Mouse (Mus musculus) stomach, embryonic 16.5 days (tissue): ENCODE data around the gene Foxo1. TPM values are rescaled to one million over a fixed set of nuclear protein-coding genes. Genes with fewer than 3 reads are reported as not detected.

Source experiments
- ATAC-seq: fragments of 200-750 bp; cut with Nextera tagmentation; 2 replicates; pipeline ENCODE4 v1.8.0; 2017; ENCODE audit warnings: moderate number of reproducible peaks, moderate TSS enrichment; ENCODE audit not compliant: insufficient read depth, low FRiP score
- H3K27ac ChIP-seq: fragments of 300-500 bp; sonication (generic); 2 replicates; pipeline ENCODE4 v1.5.1; 2014; ENCODE audit warnings: low read length
- H3K27me3 ChIP-seq: fragments of 300-500 bp; sonication (generic); 2 replicates; pipeline ENCODE4 v1.6.1; 2014; ENCODE audit warnings: low read length, control low read depth, mixed read lengths; ENCODE audit not compliant: control insufficient read depth, insufficient read depth
- H3K36me3 ChIP-seq: fragments of 300-500 bp; sonication (generic); 2 replicates; pipeline ENCODE4 v1.6.1; 2014; ENCODE audit warnings: low read length; ENCODE audit not compliant: control insufficient read depth, insufficient read depth
- H3K4me1 ChIP-seq: fragments of 300-500 bp; sonication (generic); 2 replicates; pipeline ENCODE4 v1.6.1; 2014; ENCODE audit warnings: low read length, control low read depth, mixed read lengths; ENCODE audit not compliant: control insufficient read depth, insufficient read depth
- H3K4me2 ChIP-seq: fragments of 300-500 bp; sonication (generic); 2 replicates; pipeline ENCODE4 v1.6.1; 2014; ENCODE audit warnings: low read depth, low read length, mixed read lengths
- H3K4me3 ChIP-seq: fragments of 300-500 bp; sonication (generic); replicated peaks from 2 replicates; pipeline ENCODE4 v1.5.1; 2014; ENCODE audit warnings: mild to moderate bottlenecking, low read length
- H3K9ac ChIP-seq: fragments of 300-500 bp; sonication (generic); 2 replicates; pipeline ENCODE4 v1.6.1; 2014; ENCODE audit warnings: low read length
- H3K9me3 ChIP-seq: fragments of 300-500 bp; sonication (generic); replicated peaks from 2 replicates; pipeline ENCODE4 v1.6.1; 2016; ENCODE audit warnings: low read length, control low read depth; ENCODE audit not compliant: control insufficient read depth
- WGBS: fragments of 180-500 bp; shearing (Covaris S2); extraction: QIAGEN DNeasy Blood & Tissue Kit; methylation state at CpG from one replicate; pipeline ENCODE4 v1.1.7; 2014; 5-methylcytosine and 5-hydroxymethylcytosine counted together
- polyA plus RNA-seq: library from polyadenylated mRNA; unstranded; fragments of >200 nt; fragmentation: Nextera tagmentation; extraction: Ambion mirVana; gene quantifications from 2 replicates; pipeline ENCODE4 v1.2.1, GENCODE M21; 2015

The Foxo1 gene
- polyA plus RNA-seq, 1 experiment from 2014 or later: 5.1 TPM

DNA sequence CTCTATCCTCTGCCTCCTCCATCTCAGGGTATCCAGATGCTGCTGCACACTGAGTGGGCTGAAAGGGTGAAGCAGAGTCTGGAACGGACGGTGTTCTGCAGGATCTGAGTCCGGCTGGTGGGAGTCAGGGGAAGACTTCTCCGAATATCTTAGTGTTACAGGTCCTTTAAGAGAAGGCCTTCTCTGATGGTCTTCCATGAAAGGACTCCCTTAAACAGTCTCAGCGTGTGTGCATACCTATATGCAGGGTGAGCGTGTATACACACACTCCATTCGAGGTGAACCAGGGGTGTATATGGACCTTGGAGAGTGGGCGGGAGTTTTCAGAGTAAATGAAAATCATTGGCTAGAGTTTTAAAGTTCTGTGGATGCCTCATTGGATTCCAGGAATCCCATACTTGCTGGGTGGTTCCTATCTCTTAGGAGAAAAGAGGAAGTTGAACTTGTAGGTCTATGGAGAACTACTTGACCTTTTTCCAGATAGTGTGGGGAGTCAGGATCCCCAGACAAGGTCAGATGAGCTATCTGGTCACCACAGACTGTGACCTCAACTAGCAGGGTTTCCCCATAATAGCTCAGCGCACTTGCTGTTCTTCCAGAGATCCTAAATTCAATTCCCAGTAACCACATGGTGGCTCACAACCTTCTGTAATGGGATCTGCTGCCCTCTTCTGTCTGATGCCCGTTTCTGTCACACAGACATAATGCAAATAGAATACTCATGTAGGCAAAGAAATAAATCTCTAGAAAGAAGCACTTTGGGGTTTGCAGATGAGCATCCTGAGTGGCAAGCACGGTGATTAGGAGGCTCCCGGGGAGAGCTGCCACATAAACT, 21.9 kb upstream of the Foxo1 start:
- no peaks in the 10 kb centered on the region for H3K4me1 ChIP-seq
- no peaks in the 10 kb centered on the region for H3K9me3 ChIP-seq
- no peak for ATAC-seq
- WGBS: 81% methylated on average over 12 of the region's 12 CpGs
- H3K4me2 ChIP-seq: no peak overlapping the region
- no peak overlapping the region for H3K4me3 ChIP-seq
- no peak overlapping the region for H3K9ac ChIP-seq
- H3K36me3 ChIP-seq: no peaks in the 10 kb centered on the region
- no peaks in the 10 kb centered on the region for H3K27me3 ChIP-seq
- no peak overlapping the region for H3K27ac ChIP-seq

GRCm38 (mm10) chr3:52251184-52251583, 17.0 kb upstream of the Foxo1 start:
- no peak for ATAC-seq

DNA sequence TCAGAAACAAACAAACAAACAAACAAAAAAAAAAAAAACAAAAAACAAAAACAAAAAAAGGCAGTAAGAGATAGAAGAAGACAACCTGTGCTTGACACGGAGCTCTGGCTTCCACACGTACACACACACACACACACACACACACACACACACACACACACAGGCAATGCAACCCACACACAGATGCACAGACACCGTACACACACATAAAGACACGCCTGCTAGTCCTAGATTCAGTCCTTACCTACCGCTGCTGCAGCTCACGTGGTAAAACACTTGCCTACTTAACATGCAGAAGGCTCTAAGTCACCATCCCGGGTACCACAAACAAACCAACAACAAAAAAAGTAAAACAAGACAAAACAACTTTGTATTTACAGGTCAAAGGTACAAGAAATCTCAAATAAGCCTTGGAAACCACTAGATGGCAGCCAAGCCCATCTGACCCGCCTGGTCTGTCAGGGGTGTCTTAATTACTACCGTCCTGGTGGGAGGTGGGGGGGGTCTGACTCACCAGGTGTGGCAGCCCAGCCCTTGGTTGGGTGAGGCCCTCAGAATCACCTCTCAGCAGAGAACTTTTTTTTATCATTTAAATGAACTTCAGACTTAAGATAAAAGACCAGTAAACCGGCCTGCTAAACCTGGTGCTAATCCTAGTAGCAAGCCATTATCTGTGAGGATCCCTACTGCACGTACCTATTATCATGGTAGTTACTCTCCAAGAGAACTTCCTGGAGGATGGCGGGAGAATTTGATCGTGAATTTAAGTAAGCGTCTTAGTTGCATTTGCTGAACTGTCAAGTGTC, 14.3 kb upstream of the Foxo1 start:
- ATAC-seq: peak; percentile 71
- no peak overlapping the region for H3K4me2 ChIP-seq
- no peak overlapping the region for H3K27ac ChIP-seq
- no peak overlapping the region for H3K4me3 ChIP-seq
- 22% methylated on average over 14 of the region's 14 CpGs for WGBS
- H3K4me1 ChIP-seq: no peaks in the 10 kb centered on the region
- no peak overlapping the region for H3K9ac ChIP-seq
- no peaks in the 10 kb centered on the region for H3K27me3 ChIP-seq
- H3K36me3 ChIP-seq: no peaks in the 10 kb centered on the region
- no peaks in the 10 kb centered on the region for H3K9me3 ChIP-seq

More at GRCm38 (mm10) chr3:52251184-52251583, 17.0 kb upstream of the Foxo1 start:
- Histone ChIP-seq H3K9ac (no peak overlapping the region), H3K4me1 (no peaks in the 10 kb centered on the region), H3K4me2 (no peak overlapping the region), H3K4me3 (no peak overlapping the region), H3K36me3 (no peaks in the 10 kb centered on the region), H3K27ac (no peak overlapping the region), H3K27me3 (no peaks in the 10 kb centered on the region), H3K9me3 (no peaks in the 10 kb centered on the region)
- 35% methylated on average over 1 of the region's 1 CpGs for WGBS

GRCm38 (mm10) chr3:52254496-52254895, 13.6 kb upstream of the Foxo1 start:
- Histone ChIP-seq H3K9ac (no peak overlapping the region), H3K4me3 (no peak overlapping the region), H3K4me2 (no peak overlapping the region), H3K27ac (no peak overlapping the region), H3K27me3 (no peaks in the 10 kb centered on the region), H3K4me1 (no peaks in the 10 kb centered on the region), H3K36me3 (no peaks in the 10 kb centered on the region), H3K9me3 (no peaks in the 10 kb centered on the region)
- no peak for ATAC-seq
- WGBS: 3% methylated on average over 2 of the region's 2 CpGs

- no peaks in the 10 kb centered on the region for H3K9me3 ChIP-seq
- H3K27me3 ChIP-seq: no peaks in the 10 kb centered on the region
- peak; percentile 69; the same call in 1 of the 2 replicates for ATAC-seq
- no peak overlapping the region for H3K27ac ChIP-seq
- peak overlapping the region; percentile 67 for H3K4me2 ChIP-seq
- WGBS: 11% methylated on average over 18 of the region's 18 CpGs
- H3K4me1 ChIP-seq: no peaks in the 10 kb centered on the region
- peak overlapping the region; percentile 39 for H3K4me3 ChIP-seq
- H3K36me3 ChIP-seq: no peaks in the 10 kb centered on the region
- H3K9ac ChIP-seq: peak overlapping the region; percentile 66
Measured at GRCm38 (mm10) chr3:52257782-52258441, 10.2 kb upstream of the Foxo1 start.

DNA sequence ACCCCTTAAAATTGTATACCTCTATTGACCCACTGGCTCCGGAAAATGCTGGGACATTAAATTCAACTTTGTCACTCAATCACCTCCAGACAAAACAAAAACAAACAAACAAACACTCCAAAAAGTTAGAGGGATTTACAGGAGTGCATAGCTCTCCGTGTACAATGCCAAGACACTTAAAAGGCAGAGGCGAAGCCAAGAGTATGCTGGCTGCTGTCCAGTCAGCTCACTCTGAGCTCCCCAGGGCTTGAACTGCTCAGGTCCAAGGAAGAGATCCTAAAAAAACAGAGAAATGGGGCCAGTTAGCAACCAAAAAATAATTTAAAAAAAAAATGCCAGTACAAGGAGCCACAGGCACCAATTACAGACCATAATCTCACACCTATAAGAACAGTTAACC, 9.6 kb upstream of the Foxo1 start:
- Histone ChIP-seq H3K4me3 (no peak overlapping the region), H3K27me3 (no peaks in the 10 kb centered on the region), H3K27ac (no peak overlapping the region), H3K36me3 (no peaks in the 10 kb centered on the region), H3K9me3 (no peaks in the 10 kb centered on the region), H3K4me2 (no peak overlapping the region), H3K4me1 (no peaks in the 10 kb centered on the region), H3K9ac (no peak overlapping the region)
- WGBS: 25% methylated on average over 3 of the region's 3 CpGs
- no peak for ATAC-seq

- WGBS: 48% methylated on average over 13 of the region's 13 CpGs
- no peaks in the 10 kb centered on the region for H3K9me3 ChIP-seq
- H3K27me3 ChIP-seq: no peaks in the 10 kb centered on the region
- ATAC-seq: no peak
- no peaks in the 10 kb centered on the region for H3K36me3 ChIP-seq
- no peak overlapping the region for H3K27ac ChIP-seq
- no peak overlapping the region for H3K4me2 ChIP-seq
- H3K4me1 ChIP-seq: no peaks in the 10 kb centered on the region
- H3K4me3 ChIP-seq: no peak overlapping the region
- no peak overlapping the region for H3K9ac ChIP-seq
Measured at GRCm38 (mm10) chr3:52262431-52263161, 5.5 kb upstream of the Foxo1 start.

DNA sequence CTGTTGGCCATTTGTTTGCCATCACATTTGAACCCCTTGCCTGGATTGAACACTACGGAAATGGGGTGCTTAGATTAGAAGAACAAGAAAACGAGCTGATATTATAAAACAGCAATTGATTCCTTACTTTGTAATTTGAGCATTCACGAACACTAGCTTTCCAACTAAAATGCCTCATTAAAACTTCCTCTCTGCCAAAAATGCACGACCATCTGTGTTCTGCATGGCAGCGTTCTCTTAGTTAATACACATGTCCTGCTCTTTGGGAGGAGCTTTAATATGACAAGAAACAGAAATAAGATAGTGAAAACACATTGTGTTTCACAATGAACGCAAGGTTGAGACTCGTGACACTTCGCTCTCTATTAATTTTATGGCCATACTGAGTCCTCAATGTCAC, 3.8 kb upstream of the Foxo1 start:
- Histone ChIP-seq H3K36me3 (no peaks in the 10 kb centered on the region), H3K27ac (no peak overlapping the region), H3K27me3 (no peaks in the 10 kb centered on the region), H3K4me1 (no peaks in the 10 kb centered on the region), H3K4me3 (no peak overlapping the region), H3K9ac (no peak overlapping the region), H3K9me3 (no peaks in the 10 kb centered on the region), H3K4me2 (no peak overlapping the region)
- 74% methylated on average over 8 of the region's 8 CpGs for WGBS
- no peak for ATAC-seq
